Mouse (Mus musculus): ENCODE measurements around the gene Fgd3. TPM values are rescaled to one million over a fixed set of nuclear protein-coding genes. Genes with fewer than 3 reads are reported as not detected.

The Fgd3 gene
- polyA plus RNA-seq, 1 experiment from 2014 or later, result 4.2 TPM

- Histone ChIP-seq H3K9me3 (ENCODE audit: control insufficient read depth, low read length) (no peaks in the 10 kb centered on the region), H3K36me3 (ENCODE audit: control insufficient read depth, insufficient read depth) (no peaks in the 10 kb centered on the region), H3K4me1 (replicated peaks; ENCODE audit: control insufficient read depth, insufficient read depth, low read length) (peaks cover 48% of the 10 kb centered on the region), H3K4me2 (ENCODE audit: low read length) (no peak overlapping the region), H3K4me3 (replicated peaks; ENCODE audit: low read length) (no peak overlapping the region), H3K9ac (replicated peaks; ENCODE audit: low read depth, low read length) (no peak overlapping the region), H3K27me3 (replicated peaks; ENCODE audit: control insufficient read depth, insufficient read depth, low read length) (no peaks in the 10 kb centered on the region), H3K27ac (ENCODE audit: low read length) (no peak overlapping the region)
- WGBS, result 92% methylated on average over 8 of the region's 8 CpGs
- ATAC-seq, result no peak
These were observed 24.5 kb upstream of the Fgd3 start for GRCm38 (mm10) chr13:49344567-49344966.

- Histone ChIP-seq H3K27ac (ENCODE audit: low read length) (no peak overlapping the region), H3K36me3 (ENCODE audit: control insufficient read depth, insufficient read depth) (no peaks in the 10 kb centered on the region), H3K4me3 (replicated peaks; ENCODE audit: low read length) (peak overlapping the region; percentile 95), H3K9ac (replicated peaks; ENCODE audit: low read depth, low read length) (peak overlapping the region; percentile 93; the same call in 1 of the 2 replicates), H3K9me3 (ENCODE audit: control insufficient read depth, low read length) (no peaks in the 10 kb centered on the region), H3K27me3 (replicated peaks; ENCODE audit: control insufficient read depth, insufficient read depth, low read length) (no peaks in the 10 kb centered on the region), H3K4me2 (ENCODE audit: low read length) (peak overlapping the region; percentile 94), H3K4me1 (replicated peaks; ENCODE audit: control insufficient read depth, insufficient read depth, low read length) (peaks cover 44% of the 10 kb centered on the region)
- no peak for ATAC-seq
These were observed 22.6 kb upstream of the Fgd3 start for GRCm38 (mm10) chr13:49342723-49343100.

GRCm38 (mm10) chr13:49341831-49342722 lies 22.0 kb upstream of the Fgd3 start:
- Histone ChIP-seq H3K27me3 (replicated peaks; ENCODE audit: control insufficient read depth, insufficient read depth, low read length) (no peaks in the 10 kb centered on the region), H3K4me2 (ENCODE audit: low read length) (peak overlapping the region; percentile 94), H3K9ac (replicated peaks; ENCODE audit: low read depth, low read length) (peak overlapping the region; percentile 93), H3K4me3 (replicated peaks; ENCODE audit: low read length) (peak overlapping the region; percentile 95), H3K36me3 (ENCODE audit: control insufficient read depth, insufficient read depth) (no peaks in the 10 kb centered on the region), H3K4me1 (replicated peaks; ENCODE audit: control insufficient read depth, insufficient read depth, low read length) (peaks cover 44% of the 10 kb centered on the region), H3K9me3 (ENCODE audit: control insufficient read depth, low read length) (no peaks in the 10 kb centered on the region), H3K27ac (ENCODE audit: low read length) (no peak overlapping the region)
- ATAC-seq, result no peak
- 6% methylated on average over 25 of the region's 25 CpGs for WGBS

GRCm38 (mm10) chr13:49341012-49341830 lies 21.1 kb upstream of the Fgd3 start, which contains the start of gene Bicd2:
Bicd2 (plus strand) TSS chr13:49341585.
- no peaks in the 10 kb centered on the region for H3K9me3 ChIP-seq (ENCODE audit: control insufficient read depth, low read length)
- H3K4me2 ChIP-seq (ENCODE audit: low read length), result peak within 1 kb of the TSS; percentile 94
- peak within 1 kb of the TSS; percentile 95 for H3K4me3 ChIP-seq (replicated peaks; ENCODE audit: low read length)
- H3K36me3 ChIP-seq (ENCODE audit: control insufficient read depth, insufficient read depth), result no peaks in the 10 kb centered on the region
- ATAC-seq, result peak; percentile 99
- H3K27ac ChIP-seq (ENCODE audit: low read length), result peak within 1 kb of the TSS; percentile 90
- WGBS, result under 1% methylated on average over 73 of the region's 74 CpGs
- peak within 1 kb of the TSS; percentile 93 for H3K9ac ChIP-seq (replicated peaks; ENCODE audit: low read depth, low read length)
- H3K4me1 ChIP-seq (replicated peaks; ENCODE audit: control insufficient read depth, insufficient read depth, low read length), result peaks cover 44% of the 10 kb centered on the region
- H3K27me3 ChIP-seq (replicated peaks; ENCODE audit: control insufficient read depth, insufficient read depth, low read length), result no peaks in the 10 kb centered on the region

GRCm38 (mm10) chr13:49338893-49339546 lies 18.9 kb upstream of the Fgd3 start:
- no peak overlapping the region for H3K27ac ChIP-seq (ENCODE audit: low read length)
- H3K9me3 ChIP-seq (ENCODE audit: control insufficient read depth, low read length), result no peaks in the 10 kb centered on the region
- H3K4me2 ChIP-seq (ENCODE audit: low read length), result no peak overlapping the region
- 78% methylated on average over 7 of the region's 7 CpGs for WGBS
- H3K27me3 ChIP-seq (replicated peaks; ENCODE audit: control insufficient read depth, insufficient read depth, low read length), result no peaks in the 10 kb centered on the region
- peaks cover 28% of the 10 kb centered on the region for H3K4me1 ChIP-seq (replicated peaks; ENCODE audit: control insufficient read depth, insufficient read depth, low read length)
- H3K36me3 ChIP-seq (ENCODE audit: control insufficient read depth, insufficient read depth), result no peaks in the 10 kb centered on the region
- H3K9ac ChIP-seq (replicated peaks; ENCODE audit: low read depth, low read length), result no peak overlapping the region
- no peak overlapping the region for H3K4me3 ChIP-seq (replicated peaks; ENCODE audit: low read length)
- ATAC-seq, result no peak

- Histone ChIP-seq H3K27ac (ENCODE audit: low read length) (0 out of 2 replicates have a peak overlapping the region, but pooled peaks have one; percentile 14), H3K36me3 (ENCODE audit: control insufficient read depth, insufficient read depth) (no peaks in the 10 kb centered on the region), H3K4me1 (replicated peaks; ENCODE audit: control insufficient read depth, insufficient read depth, low read length) (peaks cover 4% of the 10 kb centered on the region), H3K4me3 (replicated peaks; ENCODE audit: low read length) (no peak overlapping the region), H3K9ac (replicated peaks; ENCODE audit: low read depth, low read length) (no peak overlapping the region), H3K4me2 (ENCODE audit: low read length) (no peak overlapping the region), H3K27me3 (replicated peaks; ENCODE audit: control insufficient read depth, insufficient read depth, low read length) (no peaks in the 10 kb centered on the region), H3K9me3 (ENCODE audit: control insufficient read depth, low read length) (no peaks in the 10 kb centered on the region)
- WGBS, result 76% methylated on average over 12 of the region's 12 CpGs
- peak; percentile 62 for ATAC-seq
These were observed 15.2 kb upstream of the Fgd3 start for GRCm38 (mm10) chr13:49335077-49335982.

- H3K4me2 ChIP-seq (ENCODE audit: low read length), result no peak overlapping the region
- no peak overlapping the region for H3K4me3 ChIP-seq (replicated peaks; ENCODE audit: low read length)
- H3K27me3 ChIP-seq (replicated peaks; ENCODE audit: control insufficient read depth, insufficient read depth, low read length), result no peaks in the 10 kb centered on the region
- no peak overlapping the region for H3K27ac ChIP-seq (ENCODE audit: low read length)
- H3K36me3 ChIP-seq (ENCODE audit: control insufficient read depth, insufficient read depth), result no peaks in the 10 kb centered on the region
- H3K9me3 ChIP-seq (ENCODE audit: control insufficient read depth, low read length), result no peaks in the 10 kb centered on the region
- no peak overlapping the region for H3K9ac ChIP-seq (replicated peaks; ENCODE audit: low read depth, low read length)
- H3K4me1 ChIP-seq (replicated peaks; ENCODE audit: control insufficient read depth, insufficient read depth, low read length), result no peaks in the 10 kb centered on the region
- WGBS, result 66% methylated on average over 2 of the region's 2 CpGs
- ATAC-seq, result no peak
These were observed 13.1 kb upstream of the Fgd3 start for GRCm38 (mm10) chr13:49333250-49333649.

GRCm38 (mm10) chr13:49328101-49328500 lies 8.0 kb upstream of the Fgd3 start:
- H3K27me3 ChIP-seq (replicated peaks; ENCODE audit: control insufficient read depth, insufficient read depth, low read length), result no peaks in the 10 kb centered on the region
- H3K4me3 ChIP-seq (replicated peaks; ENCODE audit: low read length), result no peak overlapping the region
- no peaks in the 10 kb centered on the region for H3K36me3 ChIP-seq (ENCODE audit: control insufficient read depth, insufficient read depth)
- no peak overlapping the region for H3K27ac ChIP-seq (ENCODE audit: low read length)
- no peak for ATAC-seq
- H3K4me1 ChIP-seq (replicated peaks; ENCODE audit: control insufficient read depth, insufficient read depth, low read length), result no peaks in the 10 kb centered on the region
- H3K4me2 ChIP-seq (ENCODE audit: low read length), result no peak overlapping the region
- H3K9ac ChIP-seq (replicated peaks; ENCODE audit: low read depth, low read length), result no peak overlapping the region
- H3K9me3 ChIP-seq (ENCODE audit: control insufficient read depth, low read length), result no peaks in the 10 kb centered on the region
- 67% methylated on average over 4 of the region's 4 CpGs for WGBS
